In genomic region chrX:166344228-166345015, GRCm38 (mm10) we compare ENCODE assay signal across 8 mouse cellular contexts.
DNase-seq lines count a peak whose midpoint lies in the region; ATAC-seq and TF ChIP-seq lines count a peak whose summit lies in the region.
"Had no signal": no experiment of that assay in that cellular context is flagged by ENCODE, and none has a peak within 500 bp of the region (broad histone marks: within the 10 kb centered on the region; RNA-seq: fewer than 3 reads in every experiment).

No protein-coding gene starts in this region.

- peak overlapping the region; percentile 29; the same call in 1 of the 2 replicates for H3K4me2 ChIP-seq in embryonic facial prominence, embryonic 15.5 days (replicated peaks)
- H3K4me2 ChIP-seq in myocyte (ENCODE audit: low read depth): peak overlapping the region; percentile 30

- no peaks in the 10 kb centered on the region for H3K27me3 ChIP-seq in C2C12 (ENCODE audit: control insufficient read depth, insufficient read depth, insufficient read length)
- no peaks in the 10 kb centered on the region for H3K27me3 ChIP-seq in embryonic facial prominence, embryonic 15.5 days
- no peaks in the 10 kb centered on the region for H3K27me3 ChIP-seq in myocyte (ENCODE audit: control insufficient read depth, insufficient read depth, insufficient read length)

- no peak for TF ChIP-seq POLR2A in myocyte (IDR thresholded peaks at IDR 0.05; ENCODE audit: insufficient read length, low read depth)

- no peak overlapping the region for H3K27ac ChIP-seq in embryonic facial prominence, embryonic 15.5 days (replicated peaks)
- H3K27ac ChIP-seq: liver, embryonic 14.5 days had no signal

- TF ChIP-seq CTCF in C2C12 (IDR thresholded peaks at IDR 0.05; ENCODE audit: control insufficient read depth, insufficient read depth, insufficient read length): no peak

- H3K79me3 ChIP-seq in C2C12 (ENCODE audit: low read depth): no peaks in the 10 kb centered on the region

- H3K9me3 ChIP-seq in embryonic facial prominence, embryonic 15.5 days (replicated peaks): no peaks in the 10 kb centered on the region

- H3K79me2 ChIP-seq in C2C12 (ENCODE audit: control insufficient read depth, insufficient read depth): no peaks in the 10 kb centered on the region
- no peaks in the 10 kb centered on the region for H3K79me2 ChIP-seq in myocyte (ENCODE audit: control insufficient read depth, insufficient read depth)

- DNase-seq in Muller cell, postnatal 12 days (ENCODE audit: inconsistent ontology term): peak; percentile 91
- DNase-seq in layer of hippocampus, adult 18-20 months (ENCODE audit: low spot score in 2 of 2): peak; percentile 64 to 68
- DNase-seq in thymus, postnatal 4 days: no peak
- DNase-seq in adrenal gland, adult 2 months: no peak

- H3ac ChIP-seq in C2C12 (ENCODE audit: control insufficient read depth, insufficient read length, low read depth) (no peak overlapping the region), myocyte (ENCODE audit: control insufficient read depth, insufficient read length) (no peak overlapping the region)

- H3K4me1 ChIP-seq in embryonic facial prominence, embryonic 15.5 days: no peaks in the 10 kb centered on the region

- ATAC-seq in embryonic facial prominence, embryonic 15.5 days (ENCODE audit: insufficient number of reproducible peaks, low FRiP score, low TSS enrichment, low read depth): no peak

- no peak overlapping the region for H3K4me3 ChIP-seq in C2C12 (ENCODE audit: insufficient read depth, poor library complexity, severe bottlenecking)
- peak overlapping the region; percentile 23 for H3K4me3 ChIP-seq in embryonic facial prominence, embryonic 15.5 days (replicated peaks)
- H3K4me3 ChIP-seq in myocyte: no peak overlapping the region

- H3K36me3 ChIP-seq in C2C12 (ENCODE audit: control insufficient read depth, insufficient read depth) (no peaks in the 10 kb centered on the region), myocyte (ENCODE audit: control insufficient read depth, insufficient read depth) (no peaks in the 10 kb centered on the region)
- H3K36me3 ChIP-seq in embryonic facial prominence, embryonic 15.5 days: no peaks in the 10 kb centered on the region

- no peak overlapping the region for H3K9ac ChIP-seq in embryonic facial prominence, embryonic 15.5 days
- H3K9ac ChIP-seq: liver, embryonic 14.5 days had no signal

- 28% methylated on average over 10 of the region's 10 CpGs for WGBS in embryonic facial prominence, embryonic 15.5 days

TF ChIP-seq in C2C12, 6 proteins besides CTCF, POLR2A, EP300 and RAD21:
- TF ChIP-seq USF1 (IDR thresholded peaks at IDR 0.05; ENCODE audit: low read depth): peak; percentile 21
- TF ChIP-seq FOSL1 (IDR thresholded peaks at IDR 0.05; ENCODE audit: insufficient read depth, low read length, poor library complexity, severe bottlenecking): no peak

TF ChIP-seq in myocyte, 11 proteins besides CTCF, POLR2A, EP300 and RAD21:
- TF ChIP-seq TCF12 (IDR thresholded peaks at IDR 0.05; ENCODE audit: insufficient read depth, poor library complexity, severe bottlenecking): no peak
- TF ChIP-seq USF1 (IDR thresholded peaks at IDR 0.05; ENCODE audit: low read depth): peak; percentile 33

Comparison
In these comparisons a context has a peak if more than half of its experiments do, and no peak if none do; other contexts are left out.
1. DNase-seq: peak in Muller cell, postnatal 12 days (single experiment) and layer of hippocampus, adult 18-20 months (2 of 2); none in thymus, postnatal 4 days (single experiment) and adrenal gland, adult 2 months (single experiment).